Mouse (Mus musculus) liver, postnatal 0 days (tissue): ENCODE results near the gene Ccdc162.

ENCODE experiments used
- CTCF ChIP-seq: sonication (generic); IDR thresholded peaks from 2 replicates; pipeline ENCODE4 v1.5.1; 2016; ENCODE audit warnings: antibody characterized with exemption, low read depth
- EP300 ChIP-seq: IDR thresholded peaks from 2 replicates; pipeline ENCODE4 v1.6.1; 2016; ENCODE audit warnings: antibody characterized with exemption, low read depth, mild to moderate bottlenecking

GRCm38 (mm10) chr10:41665498-41665897 lies 50.9 kb downstream of the Ccdc162 start:
- TF ChIP-seq CTCF (no peak), EP300 (no peak)
